Mouse (Mus musculus) cerebellum, adult (tissue): Measurements from ENCODE around the gene Zcchc3.

Experiments
- ATAC-seq: cut with Nextera tagmentation; 2 replicates; pipeline ENCODE4 v1.9.2; 2017; ENCODE audit warnings: mild to moderate bottlenecking, moderate library complexity, mixed read lengths; ENCODE audit not compliant: insufficient number of reproducible peaks, low FRiP score, low TSS enrichment

The Zcchc3 gene

GRCm38 (mm10) chr2:152368532-152369140 is 46.2 kb downstream of the Zcchc3 start:
- 0 out of 2 replicates have a peak, but pooled peaks have one; percentile 45 for ATAC-seq

DNA sequence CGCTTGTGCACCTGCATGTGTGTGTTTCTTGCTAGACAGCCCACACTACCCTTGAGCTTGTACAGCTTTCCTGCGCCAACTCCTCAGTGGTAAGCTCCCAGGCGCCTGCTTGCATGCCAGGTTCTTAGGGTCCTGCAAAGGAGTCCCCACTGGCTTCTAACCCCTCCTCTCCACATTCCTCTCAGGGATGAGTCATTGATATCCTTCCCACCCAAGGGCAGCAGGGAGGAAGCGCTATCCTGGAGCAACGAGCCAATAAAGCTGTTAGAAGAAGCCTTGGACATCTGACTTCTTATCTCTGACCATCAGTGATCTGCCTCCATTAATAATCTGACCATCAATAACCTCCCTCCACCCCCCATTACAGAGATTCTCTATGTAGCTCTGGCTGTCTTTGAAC is 46.9 kb downstream of the Zcchc3 start:
- ATAC-seq, result no peak

DNA sequence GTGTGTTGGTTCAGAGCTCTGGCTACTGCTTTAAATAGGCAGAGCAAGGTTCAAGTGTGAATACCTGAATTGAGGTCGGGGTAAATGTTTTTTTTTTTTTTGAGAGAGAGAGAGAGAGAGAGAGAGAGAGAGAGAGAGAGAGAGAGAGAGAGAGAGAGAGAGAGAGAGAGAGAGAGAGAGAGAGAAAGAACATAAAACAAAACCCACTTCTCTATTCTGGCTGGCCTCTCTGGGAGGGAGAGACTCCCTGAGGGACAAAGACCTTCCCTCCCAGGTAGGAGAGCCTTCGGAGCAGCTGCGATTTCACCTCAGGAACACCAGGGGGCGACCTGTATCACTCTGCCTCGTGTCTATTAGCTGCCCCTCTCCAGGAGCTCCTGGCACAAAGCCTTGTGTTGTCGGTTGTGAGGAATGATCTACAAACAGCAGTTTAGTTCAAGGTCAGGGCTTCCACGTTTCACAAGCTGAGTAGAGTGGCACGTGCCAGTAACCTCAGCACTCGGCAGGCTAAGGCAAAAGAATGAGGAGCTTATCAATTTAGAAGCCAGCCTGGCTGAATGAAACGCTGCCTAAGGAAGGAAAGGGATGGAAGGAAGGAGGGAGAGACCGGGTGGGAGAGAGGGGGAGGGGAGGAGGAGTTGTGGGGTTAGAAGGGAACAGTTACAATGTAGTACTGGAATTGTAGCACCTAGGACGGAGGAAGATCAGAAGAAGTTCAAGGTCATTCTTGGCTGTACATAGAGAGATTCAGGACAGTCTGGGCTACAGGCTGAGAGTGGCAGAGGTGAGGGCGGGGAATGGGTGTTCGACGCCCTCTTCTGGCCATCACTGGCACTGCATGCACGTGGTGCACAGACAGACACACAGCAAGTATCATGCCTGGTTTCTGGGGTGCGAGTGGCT is 51.3 kb downstream of the Zcchc3 start:
- peak; percentile 75; the same call in 1 of the 2 replicates for ATAC-seq
